Mouse (Mus musculus): ENCODE measurements at regions not wholly inside any gene's neighbourhood (a gene's known extent, or its start where the extent isn't known, plus 50 kb on each side); places are given as distances from the start of the nearest gene placed in this dataset.

GRCm38 (mm10) chr11:24619021-24619420, 541.2 kb downstream of the Bcl11a start:
- TF ChIP-seq CTCF (IDR thresholded peaks at IDR 0.05), result no peak
- no peak for TF ChIP-seq EP300 (IDR thresholded peaks at IDR 0.05)

Measured in lung, postnatal 0 days (tissue).